Mouse (Mus musculus) forebrain, embryonic 16.5 days (tissue): ENCODE results near the gene Degs1. TPM values are rescaled to one million over a fixed set of nuclear protein-coding genes. Genes with fewer than 3 reads are reported as not detected.
"Not testable (repeated sequence)": the region's sequence is repeated elsewhere in the genome, so short reads cannot be mapped to it uniquely, and the experiment has no call there.

Experiments
- ATAC-seq: fragments of 200-750 bp; cut with Nextera tagmentation; 2 replicates; pipeline ENCODE4 v1.8.0; 2017; ENCODE audit warnings: mild to moderate bottlenecking, moderate library complexity
- H3K27ac ChIP-seq: fragments of 300-500 bp; sonication (generic); 2 replicates; pipeline ENCODE4 v1.5.1; 2014; ENCODE audit warnings: low read length, control low read depth
- H3K27me3 ChIP-seq: fragments of 300-500 bp; sonication (generic); replicated peaks from 2 replicates; pipeline ENCODE4 v1.6.1; 2014; ENCODE audit warnings: low read length; ENCODE audit not compliant: control insufficient read depth, insufficient read depth
- H3K36me3 ChIP-seq: fragments of 300-500 bp; sonication (generic); 2 replicates; pipeline ENCODE4 v1.6.1; 2014; ENCODE audit not compliant: control insufficient read depth, insufficient read depth
- H3K4me1 ChIP-seq: fragments of 300-500 bp; sonication (generic); replicated peaks from 2 replicates; pipeline ENCODE4 v1.6.1; 2014; ENCODE audit warnings: low read length; ENCODE audit not compliant: control insufficient read depth, insufficient read depth
- H3K4me2 ChIP-seq: fragments of 300-500 bp; sonication (generic); 2 replicates; pipeline ENCODE4 v1.6.1; 2014; ENCODE audit warnings: mild to moderate bottlenecking, low read length, control low read depth
- H3K4me3 ChIP-seq: fragments of 300-500 bp; sonication (generic); replicated peaks from 2 replicates; pipeline ENCODE4 v1.5.1; 2014; ENCODE audit warnings: mild to moderate bottlenecking, low read length, control low read depth
- H3K9ac ChIP-seq: fragments of 300-500 bp; sonication (generic); replicated peaks from 2 replicates; pipeline ENCODE4 v1.6.1; 2014; ENCODE audit warnings: low read depth, low read length, control low read depth
- H3K9me3 ChIP-seq: fragments of 300-500 bp; sonication (generic); 2 replicates; pipeline ENCODE4 v1.6.1; 2016; ENCODE audit warnings: low read length; ENCODE audit not compliant: control insufficient read depth
- WGBS: fragments of 180-500 bp; shearing (Covaris S2); extraction: QIAGEN DNeasy Blood & Tissue Kit; methylation state at CpG from one replicate; pipeline ENCODE4 v1.1.7; 2014; 5-methylcytosine and 5-hydroxymethylcytosine counted together
- polyA plus RNA-seq: library from polyadenylated mRNA; unstranded; fragments of >200 nt; fragmentation: Nextera tagmentation; extraction: Ambion mirVana; gene quantifications from 2 replicates; pipeline ENCODE4 v1.2.1, GENCODE M21; 2015

Gene Degs1
- polyA plus RNA-seq, 1 experiment from 2014 or later = 62.7 TPM

DNA sequence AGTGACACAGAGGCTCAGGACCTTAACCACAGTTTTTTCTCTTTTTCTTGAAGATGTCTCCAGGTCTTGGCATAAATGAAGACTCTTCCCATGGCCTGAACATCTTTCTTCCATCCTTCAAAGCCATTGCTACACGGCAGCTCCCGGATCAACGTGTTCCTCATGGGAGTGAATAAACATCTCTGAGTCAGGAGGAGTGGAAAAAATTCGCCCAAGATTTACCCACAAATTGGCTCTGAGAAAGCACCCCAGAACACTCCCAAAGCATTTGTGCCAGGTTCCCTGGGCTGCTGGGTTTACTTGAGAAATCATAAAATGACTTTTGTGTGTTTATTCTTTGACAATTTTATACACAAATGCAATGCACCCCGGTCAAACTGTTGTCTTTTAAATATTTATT is 20.3 kb upstream of the Degs1 start:
- ATAC-seq = no peak
- Histone ChIP-seq H3K4me2 (no peak overlapping the region), H3K4me3 (no peak overlapping the region), H3K9me3 (peaks cover under 1% of the 10 kb centered on the region; the same call in 1 of the 2 replicates), H3K36me3 (no peaks in the 10 kb centered on the region), H3K27ac (no peak overlapping the region), H3K9ac (no peak overlapping the region), H3K4me1 (no peaks in the 10 kb centered on the region), H3K27me3 (no peaks in the 10 kb centered on the region)
- 96% methylated on average over 5 of the region's 5 CpGs for WGBS

DNA sequence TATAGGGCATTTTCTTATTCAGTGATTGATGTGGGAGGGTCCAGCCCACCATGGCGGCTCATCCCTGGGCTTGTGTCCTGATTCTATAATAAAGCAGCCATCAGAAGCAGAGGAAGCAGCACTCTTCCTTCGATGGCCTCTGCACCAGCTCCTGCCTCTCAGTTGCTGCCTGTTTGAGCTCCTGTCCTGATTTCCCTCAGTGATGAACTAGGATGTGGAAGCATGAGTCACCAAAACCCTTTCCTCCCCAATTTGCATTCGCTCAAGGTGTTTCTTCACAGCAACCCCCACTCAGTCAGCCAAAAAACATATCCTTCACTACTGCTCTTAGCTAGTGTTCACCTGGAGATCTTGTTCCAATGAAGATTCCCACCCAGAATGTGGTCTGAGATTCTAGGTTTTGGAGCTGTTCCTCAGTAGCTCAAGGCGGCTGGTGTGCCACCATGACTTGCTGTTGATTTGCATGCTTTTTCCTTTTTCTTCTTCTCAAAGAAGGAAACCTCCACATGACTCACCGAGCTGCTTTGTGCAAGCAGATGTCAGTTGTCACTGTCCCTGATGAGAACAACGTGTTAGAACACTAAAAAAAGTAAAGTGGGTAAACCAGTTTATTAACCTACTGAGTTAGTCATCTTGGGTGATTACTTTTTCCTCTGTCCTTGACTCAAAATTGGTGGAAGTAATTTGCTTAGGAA is 19.7 kb upstream of the Degs1 start:
- Histone ChIP-seq H3K9me3 (peaks cover 2% of the 10 kb centered on the region; the same call in 1 of the 2 replicates), H3K4me3 (no peak overlapping the region), H3K4me1 (no peaks in the 10 kb centered on the region), H3K27ac (no peak overlapping the region), H3K36me3 (no peaks in the 10 kb centered on the region), H3K4me2 (no peak overlapping the region), H3K27me3 (no peaks in the 10 kb centered on the region), H3K9ac (no peak overlapping the region)
- 82% methylated on average over 6 of the region's 6 CpGs for WGBS
- no peak for ATAC-seq

DNA sequence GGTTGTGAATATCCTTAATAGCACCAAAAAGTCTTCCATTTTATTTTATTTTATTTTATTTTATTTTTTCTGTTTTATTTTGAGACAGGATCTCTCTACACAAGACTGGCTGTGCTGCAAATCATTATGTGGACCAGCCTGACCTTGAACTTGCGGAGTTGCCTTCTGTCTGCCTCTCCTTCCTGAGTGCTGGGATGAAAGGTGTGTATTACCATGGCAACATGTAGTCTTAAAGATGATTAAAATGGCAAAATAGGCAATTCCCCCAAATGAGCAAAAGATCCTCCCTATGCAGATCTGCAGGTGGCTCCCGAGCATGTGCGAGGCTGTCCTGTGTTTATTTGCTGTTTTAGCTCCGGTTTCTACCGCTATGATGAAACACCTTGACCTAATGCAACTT is 15.2 kb upstream of the Degs1 start:
- Histone ChIP-seq H3K27me3 (no peaks in the 10 kb centered on the region), H3K27ac (no peak overlapping the region), H3K36me3 (no peaks in the 10 kb centered on the region), H3K4me2 (no peak overlapping the region), H3K9ac (no peak overlapping the region), H3K9me3 (peaks cover 2% of the 10 kb centered on the region; the same call in 1 of the 2 replicates), H3K4me1 (no peaks in the 10 kb centered on the region), H3K4me3 (no peak overlapping the region)
- WGBS = 84% methylated on average over 5 of the region's 5 CpGs
- ATAC-seq = no peak

DNA sequence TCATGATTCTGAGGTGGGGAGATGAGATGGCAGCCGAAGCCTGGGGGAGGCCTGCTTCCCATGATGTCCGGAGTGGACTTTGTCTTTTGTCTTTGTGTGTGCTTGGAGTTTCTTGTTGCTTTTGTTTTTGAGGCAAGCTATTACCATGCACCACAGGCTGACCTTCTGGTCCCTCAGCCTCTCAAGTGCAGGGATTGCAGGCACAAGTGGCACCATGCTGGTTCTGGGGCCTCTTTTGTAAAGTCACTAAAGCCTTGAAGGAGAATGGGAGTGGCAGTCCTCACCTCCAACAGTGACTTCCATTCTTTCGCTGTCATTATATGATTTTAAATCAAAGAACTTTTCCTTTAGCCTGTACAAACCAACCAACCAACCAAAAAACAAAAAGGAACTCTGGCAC is 14.6 kb upstream of the Degs1 start:
- H3K4me2 ChIP-seq = no peak overlapping the region
- H3K4me1 ChIP-seq = no peaks in the 10 kb centered on the region
- H3K9ac ChIP-seq = no peak overlapping the region
- no peak for ATAC-seq
- H3K4me3 ChIP-seq = no peak overlapping the region
- peaks cover 2% of the 10 kb centered on the region; the same call in 1 of the 2 replicates for H3K9me3 ChIP-seq
- H3K27ac ChIP-seq = no peak overlapping the region
- no peaks in the 10 kb centered on the region for H3K36me3 ChIP-seq
- 22% methylated on average over 3 of the region's 3 CpGs for WGBS
- no peaks in the 10 kb centered on the region for H3K27me3 ChIP-seq

DNA sequence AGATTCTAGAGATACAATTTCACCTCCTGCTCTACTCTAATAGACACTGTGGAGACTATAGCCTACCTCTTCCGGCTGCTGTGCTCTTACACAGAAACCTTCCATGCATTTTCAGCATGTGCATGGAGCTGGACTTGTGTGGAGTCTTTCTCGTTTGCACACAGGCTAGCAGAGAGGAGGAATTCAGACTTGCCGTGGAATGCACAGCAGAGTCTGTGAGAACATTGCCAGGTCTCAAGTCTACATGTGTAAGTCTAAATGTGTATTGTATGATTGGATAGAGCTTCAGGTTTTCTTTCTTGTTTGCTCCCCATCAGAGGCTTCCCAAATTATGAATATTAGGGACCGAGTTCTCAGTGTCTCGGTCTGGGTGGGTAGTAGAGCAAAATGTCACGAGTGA is 14.2 kb upstream of the Degs1 start:
- no peaks in the 10 kb centered on the region for H3K27me3 ChIP-seq
- H3K9me3 ChIP-seq = peaks cover 2% of the 10 kb centered on the region; the same call in 1 of the 2 replicates
- WGBS = 61% methylated on average over 6 of the region's 6 CpGs
- H3K27ac ChIP-seq = no peak overlapping the region
- no peaks in the 10 kb centered on the region for H3K4me1 ChIP-seq
- no peak overlapping the region for H3K4me3 ChIP-seq
- H3K4me2 ChIP-seq = no peak overlapping the region
- no peaks in the 10 kb centered on the region for H3K36me3 ChIP-seq
- no peak for ATAC-seq
- no peak overlapping the region for H3K9ac ChIP-seq

DNA sequence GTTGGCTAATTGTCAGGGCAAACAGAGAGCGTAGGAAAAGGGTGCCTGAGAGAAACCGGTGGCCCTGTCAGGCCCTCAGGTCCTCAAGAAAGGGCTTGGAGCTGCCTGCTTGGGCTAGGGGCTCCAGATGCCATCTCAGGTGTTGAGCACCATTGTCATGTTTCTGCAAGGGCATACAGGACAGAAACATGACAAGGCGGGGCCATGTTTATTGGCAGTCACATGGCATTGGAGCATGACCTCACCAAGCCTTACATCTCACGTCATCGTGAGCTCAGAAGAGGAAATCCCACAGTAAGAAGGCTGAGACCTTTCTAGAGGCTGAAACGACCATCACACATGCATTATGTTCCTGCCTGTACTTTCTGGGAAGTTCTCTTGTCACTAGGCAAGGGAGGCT is 13.5 kb upstream of the Degs1 start:
- no peak overlapping the region for H3K4me3 ChIP-seq

DNA sequence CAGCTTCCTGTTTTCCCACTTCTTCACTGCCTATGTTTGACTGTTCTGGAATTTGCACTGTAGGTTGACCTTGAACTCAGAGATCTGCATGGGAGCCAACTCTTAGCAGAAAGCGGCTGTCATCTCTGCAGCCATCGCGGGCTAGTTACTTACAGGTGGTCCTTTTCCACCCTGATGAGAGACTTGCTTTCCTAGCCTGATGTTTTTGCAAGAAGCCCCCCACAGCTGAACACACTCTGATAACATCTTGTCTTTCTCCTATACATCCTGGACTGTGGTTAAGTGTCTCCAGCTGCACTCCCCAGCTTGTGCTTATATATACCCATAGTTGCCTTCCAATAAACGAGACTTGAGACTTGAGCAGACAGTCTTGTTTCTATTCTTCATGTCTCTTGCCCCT is 9.7 kb upstream of the Degs1 start:
- no peak for ATAC-seq
- 87% methylated on average over 4 of the region's 4 CpGs for WGBS

More for the DNA sequence above, 13.5 kb upstream of the Degs1 start:
- H3K4me1 ChIP-seq = no peaks in the 10 kb centered on the region
- H3K9me3 ChIP-seq = peaks cover 2% of the 10 kb centered on the region; the same call in 1 of the 2 replicates
- no peak for ATAC-seq
- H3K27ac ChIP-seq = no peak overlapping the region
- H3K36me3 ChIP-seq = no peaks in the 10 kb centered on the region
- H3K4me2 ChIP-seq = no peak overlapping the region
- H3K9ac ChIP-seq = no peak overlapping the region
- H3K27me3 ChIP-seq = no peaks in the 10 kb centered on the region
- WGBS = 93% methylated on average over 6 of the region's 6 CpGs

DNA sequence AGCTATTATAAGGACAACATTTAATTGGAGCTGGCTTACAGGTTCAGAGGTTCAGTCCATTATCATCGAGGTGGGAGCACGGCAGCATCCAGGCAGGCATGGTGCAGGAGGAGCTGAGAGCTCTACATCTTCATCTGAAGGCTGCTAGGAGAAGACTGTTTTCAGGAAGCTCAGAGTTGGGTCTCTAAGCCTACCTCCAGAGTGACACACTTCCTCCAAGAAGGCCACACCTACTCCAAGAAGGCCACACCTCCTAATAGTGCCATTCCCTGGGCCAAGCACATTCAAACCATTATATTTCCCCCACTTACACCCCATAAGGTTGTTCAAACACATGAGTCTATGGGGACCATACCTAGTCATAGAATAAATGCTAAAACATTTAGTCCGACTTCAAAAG is 8.1 kb upstream of the Degs1 start:
- not testable (repeated sequence) for H3K36me3 ChIP-seq, ATAC-seq, H3K4me3 ChIP-seq, H3K4me1 ChIP-seq, H3K9me3 ChIP-seq, H3K4me2 ChIP-seq, H3K27me3 ChIP-seq, H3K9ac ChIP-seq, H3K27ac ChIP-seq
- 93% methylated on average over 3 of the region's 3 CpGs for WGBS

More for the DNA sequence above, 9.7 kb upstream of the Degs1 start:
- H3K36me3 ChIP-seq = no peaks in the 10 kb centered on the region
- H3K4me3 ChIP-seq = no peak overlapping the region
- no peak overlapping the region for H3K27ac ChIP-seq
- H3K9me3 ChIP-seq = no peaks in the 10 kb centered on the region; the same call in 1 of the 2 replicates
- no peaks in the 10 kb centered on the region for H3K4me1 ChIP-seq
- no peak overlapping the region for H3K4me2 ChIP-seq
- no peaks in the 10 kb centered on the region for H3K27me3 ChIP-seq
- H3K9ac ChIP-seq = no peak overlapping the region

DNA sequence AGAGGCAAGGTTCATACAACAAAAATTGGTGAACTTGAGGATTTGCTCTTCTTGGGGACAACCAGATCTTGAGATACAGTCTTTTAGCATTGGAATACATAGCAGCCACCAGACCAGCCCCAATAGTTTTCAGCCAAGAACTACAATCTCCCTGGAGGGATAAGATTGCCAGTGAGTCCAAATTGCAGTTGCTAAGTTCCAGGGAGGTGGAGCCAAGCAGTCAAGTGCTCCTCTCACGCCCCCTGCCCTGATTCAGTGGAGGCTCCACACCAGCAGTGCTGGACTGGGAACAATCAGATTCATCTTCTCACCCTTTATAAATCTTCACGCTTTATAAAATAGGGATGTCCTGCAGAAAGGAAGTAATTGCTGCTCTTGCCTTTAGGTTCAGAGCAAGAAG is 7.2 kb upstream of the Degs1 start:
- Histone ChIP-seq H3K36me3 (no peaks in the 10 kb centered on the region), H3K4me2 (no peak overlapping the region), H3K9ac (no peak overlapping the region), H3K27ac (no peak overlapping the region), H3K27me3 (no peaks in the 10 kb centered on the region), H3K4me1 (no peaks in the 10 kb centered on the region), H3K4me3 (no peak overlapping the region), H3K9me3 (no peaks in the 10 kb centered on the region; the same call in 1 of the 2 replicates)
- no peak for ATAC-seq
- WGBS = 68% methylated on average over 2 of the region's 2 CpGs

DNA sequence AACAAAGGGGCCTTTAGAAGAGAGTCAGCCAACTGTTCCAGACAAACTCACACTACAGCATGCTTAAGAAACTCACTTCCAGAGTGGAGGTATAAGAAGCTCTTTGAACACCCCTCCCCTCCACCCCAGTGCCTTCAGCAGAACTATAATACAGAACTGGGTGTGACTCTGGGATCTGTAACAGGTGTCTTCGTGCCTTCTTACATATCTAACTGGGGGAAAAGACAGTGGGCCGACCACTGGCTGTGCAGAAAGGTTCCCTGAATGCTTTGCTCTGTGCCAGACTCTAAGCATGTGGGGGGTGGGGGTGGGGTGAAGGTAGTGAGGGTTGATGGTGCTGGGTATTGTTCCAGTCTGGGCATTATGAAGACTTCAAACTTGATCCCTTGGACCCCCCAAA is 6.0 kb upstream of the Degs1 start:
- H3K4me2 ChIP-seq = no peak overlapping the region
- H3K36me3 ChIP-seq = no peaks in the 10 kb centered on the region
- 50% methylated on average over 2 of the region's 2 CpGs for WGBS
- no peak for ATAC-seq
- H3K27ac ChIP-seq = no peak overlapping the region
- H3K9ac ChIP-seq = no peak overlapping the region
- H3K4me1 ChIP-seq = no peaks in the 10 kb centered on the region
- H3K9me3 ChIP-seq = no peaks in the 10 kb centered on the region
- no peaks in the 10 kb centered on the region; the same call in 1 of the 2 replicates for H3K27me3 ChIP-seq
- no peak overlapping the region for H3K4me3 ChIP-seq
